Mouse (Mus musculus): ENCODE data around the gene Ctdspl.
A peak's percentile ranks its signal among the peaks of the same experiment; 100 is the strongest.

Gene Ctdspl

GRCm38 (mm10) chr9:118926111-118926650 lies at the start of gene Ctdspl:
Ctdspl (plus strand) TSS chr9:118926453.
- ATAC-seq (ENCODE audit: low TSS enrichment), result peak; percentile 8; the same call in 1 of the 2 replicates

- no peak for ATAC-seq (ENCODE audit: low TSS enrichment)
These were observed 49.4 kb upstream of the Ctdspl start for GRCm38 (mm10) chr9:118876902-118877301.

GRCm38 (mm10) chr9:118877365-118878008 lies 48.8 kb upstream of the Ctdspl start:
- ATAC-seq (ENCODE audit: low TSS enrichment), result no peak

GRCm38 (mm10) chr9:118878596-118878995 lies 47.7 kb upstream of the Ctdspl start:
- no peak for ATAC-seq (ENCODE audit: low TSS enrichment)

- no peak for ATAC-seq (ENCODE audit: low TSS enrichment)
These were observed 44.8 kb upstream of the Ctdspl start for GRCm38 (mm10) chr9:118881281-118881945.

- ATAC-seq (ENCODE audit: low TSS enrichment), result no peak
These were observed 44.3 kb upstream of the Ctdspl start for GRCm38 (mm10) chr9:118881946-118882284.

- ATAC-seq (ENCODE audit: low TSS enrichment), result no peak
These were observed 43.1 kb upstream of the Ctdspl start for GRCm38 (mm10) chr9:118883150-118883549.

- ATAC-seq (ENCODE audit: low TSS enrichment), result no peak
These were observed 40.5 kb upstream of the Ctdspl start for GRCm38 (mm10) chr9:118885785-118886184.

- ATAC-seq (ENCODE audit: low TSS enrichment), result no peak
These were observed 39.1 kb upstream of the Ctdspl start for GRCm38 (mm10) chr9:118887201-118887600.

GRCm38 (mm10) chr9:118887734-118888133 lies 38.5 kb upstream of the Ctdspl start:
- no peak for ATAC-seq (ENCODE audit: low TSS enrichment)

GRCm38 (mm10) chr9:118890149-118890548 lies 36.1 kb upstream of the Ctdspl start:
- no peak for ATAC-seq (ENCODE audit: low TSS enrichment)

GRCm38 (mm10) chr9:118890645-118891044 lies 35.6 kb upstream of the Ctdspl start:
- ATAC-seq (ENCODE audit: low TSS enrichment), result no peak

- no peak for ATAC-seq (ENCODE audit: low TSS enrichment)
These were observed 35.2 kb upstream of the Ctdspl start for GRCm38 (mm10) chr9:118891068-118891467.

GRCm38 (mm10) chr9:118891593-118891992 lies 34.7 kb upstream of the Ctdspl start:
- no peak for ATAC-seq (ENCODE audit: low TSS enrichment)

- ATAC-seq (ENCODE audit: low TSS enrichment), result no peak
These were observed 31.2 kb upstream of the Ctdspl start for GRCm38 (mm10) chr9:118895101-118895500.

GRCm38 (mm10) chr9:118900677-118901076 lies 25.6 kb upstream of the Ctdspl start:
- peak; percentile 57; the same call in 1 of the 2 replicates for ATAC-seq (ENCODE audit: low TSS enrichment)

- ATAC-seq (ENCODE audit: low TSS enrichment), result no peak
These were observed 24.3 kb upstream of the Ctdspl start for GRCm38 (mm10) chr9:118901917-118902316.

- no peak for ATAC-seq (ENCODE audit: low TSS enrichment)
These were observed 18.2 kb upstream of the Ctdspl start for GRCm38 (mm10) chr9:118907934-118908620.

GRCm38 (mm10) chr9:118913048-118913447 lies 13.2 kb upstream of the Ctdspl start:
- ATAC-seq (ENCODE audit: low TSS enrichment), result no peak

GRCm38 (mm10) chr9:118913613-118914012 lies 12.6 kb upstream of the Ctdspl start:
- ATAC-seq (ENCODE audit: low TSS enrichment), result no peak

- no peak for ATAC-seq (ENCODE audit: low TSS enrichment)
These were observed 11.7 kb upstream of the Ctdspl start for GRCm38 (mm10) chr9:118914589-118914988.

GRCm38 (mm10) chr9:118915290-118915689 lies 11.0 kb upstream of the Ctdspl start:
- no peak for ATAC-seq (ENCODE audit: low TSS enrichment)

Data from frontal cortex, adult (tissue).